16 mouse cellular contexts compared by ENCODE assay signal in genomic region chr7:130007993-130008583, GRCm38 (mm10).
"Had no signal": no experiment of that assay in that cellular context is flagged by ENCODE, and none has a peak within 500 bp of the region (broad histone marks: within the 10 kb centered on the region; RNA-seq: fewer than 3 reads in every experiment).

No protein-coding gene starts in this region.

- H3K27ac ChIP-seq: kidney, embryonic 15.5 days; liver, embryonic 15.5 days; midbrain, embryonic 10.5 days; neural tube, embryonic 15.5 days had no signal

- H3K9me3 ChIP-seq: kidney, embryonic 15.5 days; liver, embryonic 15.5 days; midbrain, embryonic 10.5 days; neural tube, embryonic 15.5 days had no signal

- H3K9ac ChIP-seq: kidney, embryonic 15.5 days; liver, embryonic 15.5 days; neural tube, embryonic 15.5 days had no signal

- H3K4me1 ChIP-seq: liver, embryonic 15.5 days had no signal

- DNase-seq: kidney, adult 2 months; kidney, postnatal 14 days; left cerebral cortex, postnatal 4 days; lung, adult 2 months; lung, postnatal 4 days; midbrain, embryonic 14.5 days; right cerebral cortex, adult 18-20 months; right cerebral cortex, postnatal 25 days; thymus, postnatal 14 days had no signal

- H3K27me3 ChIP-seq: kidney, embryonic 15.5 days; liver, embryonic 15.5 days had no signal

- ATAC-seq: lung, postnatal 0 days had no signal

- H3K4me3 ChIP-seq: kidney, embryonic 15.5 days; liver, embryonic 15.5 days; midbrain, embryonic 10.5 days; myocyte; neural tube, embryonic 15.5 days had no signal

- H3K4me2 ChIP-seq: kidney, embryonic 15.5 days; liver, embryonic 11.5 days; liver, embryonic 15.5 days; neural tube, embryonic 15.5 days had no signal

- H3K36me3 ChIP-seq: kidney, embryonic 15.5 days; liver, embryonic 15.5 days; midbrain, embryonic 10.5 days; neural tube, embryonic 15.5 days had no signal
